Mouse (Mus musculus) ES-E14 (cell line): Measurements from ENCODE around the gene Celsr1.

ENCODE experiments used
- ZC3H11A ChIP-seq: IDR thresholded peaks from 2 replicates; pipeline ENCODE4 v1.6.1; 2012; ENCODE audit warnings: low read depth, mild to moderate bottlenecking, inconsistent platforms, low read length, borderline replicate concordance
- ZNF384 ChIP-seq: IDR thresholded peaks from 2 replicates; pipeline ENCODE4 v1.6.1; 2012; ENCODE audit warnings: low read depth, low read length, inconsistent platforms

- TF ChIP-seq ZC3H11A: no peak
- no peak for TF ChIP-seq ZNF384
Measured at GRCm38 (mm10) chr15:86066836-86067580, 33.4 kb upstream of the Celsr1 start.
